Mouse (Mus musculus) urinary bladder, postnatal 4 days (tissue): ENCODE measurements at regions not wholly inside any gene's neighbourhood (a gene's known extent, or its start where the extent isn't known, plus 50 kb on each side); places are given as distances from the start of the nearest gene placed in this dataset.
"Not testable (repeated sequence)": the region's sequence is repeated elsewhere in the genome, so short reads cannot be mapped to it uniquely, and the experiment has no call there.

Source experiments
- DNase-seq, 2 experiments: peaks; one replicate each; pipeline ENCODE4 v3.0.0; 2021 to 2022; ENCODE audit warnings: low spot score in 2 of 2

- DNase-seq, result no peak
These were observed 124.0 kb downstream of the Akain1 start for GRCm38 (mm10) chr17:69563165-69563564.

DNA sequence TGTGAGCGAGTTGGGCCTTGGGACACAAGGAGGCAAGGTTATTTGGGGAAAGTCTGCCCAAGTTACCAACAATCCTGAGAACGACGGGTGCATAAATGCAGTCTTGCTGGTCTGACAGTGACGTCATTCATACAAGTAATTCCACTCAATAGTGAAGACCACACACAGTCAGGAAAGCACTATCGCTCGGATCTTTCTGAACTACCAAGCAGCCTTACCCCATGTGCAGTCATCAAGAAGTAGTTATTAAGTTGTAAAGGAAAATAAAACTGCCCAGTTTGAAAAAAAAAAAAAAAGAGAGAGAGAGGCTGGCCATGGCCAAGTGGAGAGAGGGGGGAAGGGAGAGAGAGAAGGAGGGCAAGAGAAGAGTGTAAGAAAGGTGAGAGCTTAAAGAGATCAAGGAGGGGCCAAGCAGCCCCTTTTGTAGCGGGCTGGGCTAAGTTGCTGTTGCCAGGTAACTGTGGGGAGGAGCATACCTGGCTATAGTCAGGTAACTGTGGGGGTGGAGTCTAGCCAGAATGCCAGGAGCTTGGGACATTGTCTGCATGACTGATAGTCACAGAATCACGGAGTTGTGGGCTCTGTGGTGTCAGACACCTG is 132.0 kb downstream of the Akain1 start:
- DNase-seq, result not testable (repeated sequence)

DNA sequence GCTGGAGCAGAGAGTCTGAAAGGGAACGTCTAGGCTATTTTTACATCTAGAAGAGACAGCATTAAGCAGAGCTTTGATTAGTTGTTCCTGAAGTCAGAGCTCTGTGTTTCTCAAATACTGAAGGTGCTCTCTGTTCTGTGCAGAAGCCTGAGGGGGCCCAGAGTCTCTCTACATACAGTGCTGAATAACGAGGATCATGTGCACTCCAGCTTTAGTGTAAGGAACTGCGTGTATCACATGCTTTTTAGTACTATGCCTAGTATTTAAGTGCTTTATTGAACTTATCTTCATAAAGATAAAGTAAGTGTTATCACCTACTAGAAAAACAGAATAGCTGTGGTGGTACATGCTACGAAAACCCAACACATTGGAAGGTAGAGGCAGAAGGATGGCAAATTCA is 151.4 kb downstream of the Akain1 start:
- no peak for DNase-seq

DNA sequence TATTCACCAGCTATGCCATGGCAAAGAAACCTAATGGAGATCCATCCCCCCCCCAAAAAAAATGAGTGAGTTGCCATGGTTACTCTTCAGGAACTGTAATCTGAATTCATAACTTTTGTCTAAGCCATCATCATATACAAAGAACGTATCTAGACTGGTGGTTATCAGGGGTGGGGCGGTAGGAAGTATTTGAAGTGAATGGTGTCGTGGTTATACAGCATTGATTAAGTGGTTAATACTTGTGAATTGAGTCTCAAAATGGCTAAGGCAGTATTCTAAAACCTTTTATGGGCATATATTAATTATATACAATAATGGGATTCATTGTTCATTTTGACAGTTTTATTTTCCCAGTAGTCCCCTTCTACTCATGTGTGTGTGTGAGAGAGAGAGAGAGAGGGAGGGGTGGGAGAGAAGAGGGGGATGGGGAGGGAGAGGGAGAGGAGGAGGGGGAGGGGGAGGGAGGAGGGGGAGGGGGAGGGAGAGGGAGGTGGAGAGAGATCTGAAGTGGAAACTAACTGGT is 158.7 kb downstream of the Akain1 start:
- DNase-seq, result no peak

- DNase-seq, result no peak
These were observed 159.3 kb downstream of the Akain1 start for GRCm38 (mm10) chr17:69598461-69598860.

- no peak for DNase-seq
These were observed 164.5 kb downstream of the Akain1 start for GRCm38 (mm10) chr17:69603596-69603995.

- no peak for DNase-seq
These were observed 165.6 kb downstream of the Akain1 start for GRCm38 (mm10) chr17:69604698-69605097.

GRCm38 (mm10) chr17:69605458-69605857 is 166.3 kb downstream of the Akain1 start:
- DNase-seq, result no peak

GRCm38 (mm10) chr17:69631411-69631810 is 192.3 kb downstream of the Akain1 start:
- no peak for DNase-seq

DNA sequence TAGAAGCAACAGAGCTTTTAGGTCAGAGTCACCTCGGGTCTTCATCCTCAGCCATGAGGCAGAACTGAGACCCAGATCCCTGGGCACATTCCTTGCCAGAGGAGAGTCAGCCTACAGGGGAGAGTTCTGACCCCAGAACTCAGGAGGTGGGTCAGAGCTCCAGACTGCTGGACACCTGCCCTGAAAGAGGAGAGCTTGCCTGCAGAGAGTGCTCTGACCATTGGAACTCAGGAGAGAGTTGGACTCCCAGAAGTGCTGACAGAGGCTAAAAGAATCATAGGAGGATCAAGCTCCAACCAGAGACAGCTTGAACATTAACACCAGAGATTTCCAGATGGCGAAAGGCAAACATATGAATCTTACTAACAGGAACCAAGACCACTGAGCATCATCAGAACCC is 211.4 kb downstream of the Akain1 start:
- not testable (repeated sequence) for DNase-seq

DNA sequence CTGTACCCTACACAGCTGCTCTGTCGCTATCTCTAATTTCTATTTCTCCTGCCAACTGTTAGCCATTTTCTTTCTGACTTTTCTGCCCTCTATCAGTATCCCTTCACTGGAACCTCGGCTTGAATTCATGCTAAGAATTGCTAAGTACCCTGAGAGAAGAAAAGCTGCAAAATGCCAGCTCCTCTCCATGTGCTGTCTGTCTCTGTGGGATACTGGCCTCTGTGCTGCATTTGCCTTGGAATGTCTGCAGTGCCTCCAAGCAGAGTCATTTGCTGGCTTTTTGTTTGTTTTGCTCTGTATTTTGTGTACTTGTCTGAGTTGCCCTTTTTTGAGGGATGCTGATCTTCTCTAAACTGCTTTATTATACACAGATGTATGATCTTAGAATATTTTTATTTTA is 215.5 kb downstream of the Akain1 start:
- no peak for DNase-seq

DNA sequence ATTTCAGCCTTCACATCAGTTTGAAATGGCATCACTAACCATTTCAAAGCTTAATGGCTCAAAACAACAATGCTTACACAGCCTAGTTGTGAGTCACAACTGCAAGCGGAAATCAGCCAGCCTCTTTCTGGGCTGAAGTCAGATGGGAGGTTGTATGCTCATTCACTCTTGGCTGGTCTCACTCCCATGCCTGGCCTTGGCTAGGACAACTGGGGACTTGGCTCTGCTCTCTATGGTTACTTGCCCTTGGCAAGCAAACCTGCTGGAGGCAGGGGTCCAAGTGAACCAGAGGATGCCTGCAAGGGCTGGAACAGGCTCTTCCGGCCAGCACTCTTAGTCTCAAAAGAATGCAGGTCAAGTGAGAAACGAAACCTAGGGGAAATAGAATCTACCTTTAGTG is 233.4 kb downstream of the Akain1 start:
- peak in 1 of 2 experiments; percentile 62 for DNase-seq

GRCm38 (mm10) chr17:69683091-69683490 is 244.0 kb downstream of the Akain1 start:
- DNase-seq, result no peak

- no peak for DNase-seq
These were observed 246.6 kb downstream of the Akain1 start for GRCm38 (mm10) chr17:69685625-69686257.

DNA sequence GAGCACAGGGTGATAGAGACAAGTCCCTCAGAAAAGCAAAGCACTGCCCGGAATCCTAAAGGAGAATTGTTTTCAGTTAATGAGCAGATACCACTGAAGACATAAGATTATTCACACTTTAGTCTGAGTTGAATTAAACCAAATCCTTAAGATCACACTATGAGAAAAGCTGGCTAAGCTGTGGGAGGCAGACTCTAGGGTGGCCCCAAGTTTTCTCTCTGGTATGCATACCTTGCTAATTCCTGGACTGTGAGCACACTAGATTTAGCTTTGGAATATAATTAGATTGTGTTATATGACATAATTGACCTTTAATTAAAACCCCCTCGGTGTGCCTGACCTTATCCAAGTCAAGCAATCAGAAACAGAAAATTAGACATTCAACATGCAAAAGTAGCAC is 247.3 kb downstream of the Akain1 start:
- DNase-seq, result no peak

- DNase-seq, result no peak
These were observed 256.2 kb downstream of the Akain1 start for GRCm38 (mm10) chr17:69695341-69695740.

DNA sequence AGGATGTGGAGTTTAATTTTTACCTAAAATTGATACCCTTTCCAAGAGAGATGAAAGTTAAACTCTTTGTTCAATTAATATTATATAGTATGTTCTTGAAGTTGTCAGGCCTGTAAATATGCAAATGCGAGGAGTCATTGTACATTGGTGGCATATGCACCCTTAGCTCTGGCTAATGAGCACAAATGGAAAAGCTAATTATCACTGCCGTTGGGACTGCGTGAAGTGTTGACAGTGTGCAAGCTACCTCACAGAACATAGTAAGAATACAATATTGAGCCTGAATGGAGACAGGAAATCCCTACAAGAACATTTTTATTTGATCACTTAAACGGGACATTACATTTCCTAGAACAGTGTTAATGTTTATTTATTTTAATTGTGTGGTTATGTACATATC is 241.5 kb upstream of the Dlgap1 start:
- no peak for DNase-seq

DNA sequence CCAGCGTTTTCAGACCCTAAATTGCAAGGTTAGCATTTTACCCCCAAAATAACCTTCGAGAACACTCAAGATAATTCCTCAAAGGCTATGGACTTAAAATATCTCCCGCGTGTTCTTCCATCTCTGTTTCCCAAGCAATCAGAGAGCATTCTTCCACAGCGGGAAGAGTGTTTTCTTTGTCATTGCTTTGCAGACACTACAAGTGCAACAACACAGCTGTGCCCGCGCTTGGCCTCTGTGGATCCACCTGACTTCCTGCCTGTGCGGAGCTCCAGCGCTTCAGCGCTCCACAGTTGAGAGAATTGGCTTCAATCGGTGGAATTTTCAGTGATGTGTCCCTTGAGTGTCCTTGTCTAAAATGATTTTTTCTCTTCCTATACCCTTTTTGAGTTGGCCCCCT is 235.9 kb upstream of the Dlgap1 start:
- no peak for DNase-seq

DNA sequence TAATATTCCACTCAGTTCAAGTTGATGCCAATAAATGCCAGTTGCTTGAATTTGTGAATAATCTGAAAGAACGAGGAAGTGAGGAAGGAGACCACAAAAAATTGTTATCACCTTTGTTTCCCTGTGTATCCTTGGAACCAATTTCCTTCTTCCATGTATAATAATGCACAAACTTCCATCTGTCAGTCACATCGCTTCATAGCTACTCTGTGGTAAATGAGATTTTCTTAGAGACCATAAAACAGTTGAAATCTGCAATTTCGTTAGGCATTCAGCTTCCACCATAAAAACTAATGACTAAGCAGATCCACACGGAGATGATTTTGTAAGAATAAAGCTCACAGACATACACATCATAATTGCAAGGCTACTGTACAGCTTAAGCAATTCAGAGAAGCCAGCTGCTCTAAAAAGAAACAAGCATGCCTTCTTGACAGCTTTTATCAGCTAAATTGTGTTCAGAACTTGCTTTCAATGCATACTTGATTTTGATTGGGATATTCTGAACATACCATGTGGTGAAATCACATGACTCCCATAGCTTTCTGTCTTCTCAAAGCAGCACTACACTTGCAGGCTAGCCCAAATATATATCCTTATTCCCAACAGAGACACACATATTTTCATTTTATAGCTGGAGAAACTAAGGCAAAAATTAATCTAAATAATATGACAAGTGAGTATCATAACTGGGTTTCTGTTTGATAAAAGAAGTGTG is 232.3 kb upstream of the Dlgap1 start:
- no peak for DNase-seq

DNA sequence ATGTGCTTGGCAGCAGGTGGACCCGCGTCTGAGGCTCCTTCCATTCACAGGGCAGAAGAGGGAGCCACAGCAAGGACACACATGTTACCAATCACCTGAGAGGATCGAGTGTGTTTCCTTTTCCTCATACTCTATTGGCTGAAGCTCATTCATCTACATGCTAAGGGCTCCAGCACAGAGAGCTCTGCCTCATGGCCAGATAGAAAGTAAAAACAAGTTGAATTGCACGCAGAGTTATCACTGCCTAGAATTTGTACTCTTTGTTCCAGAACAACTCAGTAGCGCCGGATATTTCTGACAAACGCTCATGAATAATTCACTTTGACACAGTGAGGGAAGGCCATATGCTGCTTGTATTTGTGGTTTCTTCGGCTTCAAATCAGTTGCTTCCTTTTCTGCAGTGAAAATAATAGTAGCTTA is 199.9 kb upstream of the Dlgap1 start:
- DNase-seq, result no peak

GRCm38 (mm10) chr17:69770046-69770445 is 198.8 kb upstream of the Dlgap1 start:
- no peak for DNase-seq

DNA sequence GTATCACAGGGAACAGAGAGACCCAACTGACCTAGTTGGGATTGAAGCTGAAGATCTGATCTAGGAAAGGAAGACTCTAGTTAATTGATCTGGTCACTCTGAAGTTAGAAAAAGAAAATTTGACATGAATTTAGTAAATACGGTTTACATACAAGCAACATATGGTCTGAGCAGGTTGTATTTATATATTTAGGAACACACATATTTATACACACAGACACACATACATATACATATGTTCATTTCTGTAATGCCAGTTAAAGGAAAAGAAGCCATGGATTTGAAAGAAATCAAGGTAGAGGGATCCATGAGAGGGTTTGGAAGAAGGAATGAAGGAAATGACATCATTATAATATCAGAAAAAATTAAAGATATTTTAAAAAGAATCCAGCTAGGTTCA is 187.7 kb upstream of the Dlgap1 start:
- DNase-seq, result no peak

- DNase-seq, result no peak
These were observed 181.9 kb upstream of the Dlgap1 start for GRCm38 (mm10) chr17:69786985-69787384.
